Mouse (Mus musculus): Measurements from ENCODE around the gene Vmn2r3.
"Not testable (repeated sequence)": the region's sequence is repeated elsewhere in the genome, so short reads cannot be mapped to it uniquely, and the experiment has no call there.

Vmn2r3 gene

DNA sequence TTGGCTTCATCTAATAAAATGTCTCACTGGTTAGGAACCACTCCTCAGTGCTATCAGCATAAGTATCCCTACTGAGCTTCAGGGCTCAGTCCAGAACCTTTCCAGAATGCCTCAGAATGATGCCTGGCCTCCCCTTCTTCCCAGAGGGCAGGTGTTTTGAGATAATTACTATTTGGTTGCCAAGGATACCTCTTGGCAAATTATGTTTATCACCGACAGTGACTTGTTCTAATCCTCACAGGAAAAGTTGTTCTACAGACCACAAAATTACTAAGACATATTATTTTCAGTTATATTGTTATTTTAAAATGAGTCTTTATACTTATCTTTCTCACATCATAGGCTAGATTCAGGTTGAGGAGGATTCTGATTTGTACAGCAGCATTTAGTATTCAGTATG lies at the start of gene Vmn2r3:
Gene Vmn2r3 (minus strand): TSS at position 101 of the 400 bp plus-strand sequence.
- no peak for DNase-seq (ENCODE audit: low spot score in 2 of 2)

DNA sequence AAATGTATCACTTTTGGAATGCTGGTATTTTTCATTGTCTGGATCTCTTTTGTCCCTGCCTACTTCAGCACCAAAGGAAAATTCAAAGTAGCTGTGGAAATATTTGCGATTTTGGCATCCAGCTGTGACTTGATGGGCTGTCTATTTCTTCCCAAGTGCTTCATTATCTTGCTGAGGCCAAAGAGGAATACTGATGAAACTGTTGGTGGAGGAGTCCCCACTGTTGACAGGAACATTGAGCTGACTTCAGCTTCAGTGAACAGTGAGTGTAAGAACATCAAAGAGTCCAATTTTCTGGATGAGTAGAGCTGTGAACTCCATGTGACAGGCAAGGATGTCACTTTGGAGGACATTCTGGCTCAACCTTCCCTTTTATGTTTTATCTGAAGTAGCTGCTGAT lies 43.0 kb upstream of the Vmn2r3 start:
- no peak for DNase-seq (ENCODE audit: low spot score in 2 of 2)

DNA sequence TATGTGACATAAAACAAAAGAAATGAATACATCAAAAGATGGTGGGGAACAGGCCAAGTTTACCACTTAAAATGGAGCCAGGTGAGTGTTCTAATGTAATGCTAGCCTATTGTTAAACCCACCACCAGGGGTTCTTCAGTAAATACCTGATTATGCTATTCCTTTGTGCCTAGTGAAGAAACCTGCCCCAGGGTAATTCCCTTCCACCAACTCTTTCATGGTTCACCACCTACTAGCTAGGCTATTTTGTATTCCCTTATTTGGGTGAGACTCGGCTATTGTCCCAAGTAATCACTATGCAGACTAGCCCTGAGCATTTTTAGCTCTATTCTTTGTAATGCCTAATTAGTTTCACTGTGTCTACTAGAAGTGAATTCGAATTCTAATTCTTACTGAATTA lies 32.3 kb upstream of the Vmn2r3 start:
- DNase-seq (ENCODE audit: low spot score in 2 of 2) = no peak

DNA sequence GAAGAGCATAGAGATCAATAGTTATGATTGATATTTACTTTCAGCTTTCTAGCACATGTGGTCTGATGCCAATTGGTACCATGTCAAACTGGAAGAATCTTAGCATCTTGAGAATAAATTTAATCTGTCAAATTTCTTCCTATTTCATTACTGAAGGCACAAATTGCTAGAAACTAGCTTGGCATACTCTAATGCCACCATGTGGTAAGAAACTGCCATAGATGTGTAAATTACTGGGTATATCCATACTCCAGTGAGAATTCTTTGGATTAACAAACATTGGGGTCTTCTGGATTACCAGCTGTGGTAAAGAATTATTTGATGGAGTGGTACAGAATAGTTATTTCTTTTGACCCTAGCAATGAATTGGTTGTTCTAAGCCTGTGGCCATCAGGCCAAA lies 17.3 kb upstream of the Vmn2r3 start:
- no peak for DNase-seq (ENCODE audit: low spot score in 2 of 2)

DNA sequence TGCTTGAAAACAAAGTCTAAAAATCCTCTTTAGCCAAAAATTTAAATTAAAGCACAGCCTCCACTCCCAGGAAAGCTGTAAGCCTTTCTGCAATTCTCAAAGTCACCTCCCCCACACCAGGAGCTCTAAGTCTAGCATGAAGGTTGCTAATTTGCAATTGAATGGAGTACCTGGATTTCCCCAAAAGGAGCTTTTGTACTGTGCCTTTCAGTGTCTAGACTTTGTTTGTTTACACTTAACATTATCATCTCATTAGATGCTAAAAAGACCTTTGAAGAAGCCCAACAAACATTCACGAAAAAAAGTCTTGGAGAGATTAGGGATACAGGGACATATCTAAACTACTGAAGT lies 23.8 kb downstream of the Vmn2r3 start:
- DNase-seq (ENCODE audit: low spot score in 2 of 2) = no peak

DNA sequence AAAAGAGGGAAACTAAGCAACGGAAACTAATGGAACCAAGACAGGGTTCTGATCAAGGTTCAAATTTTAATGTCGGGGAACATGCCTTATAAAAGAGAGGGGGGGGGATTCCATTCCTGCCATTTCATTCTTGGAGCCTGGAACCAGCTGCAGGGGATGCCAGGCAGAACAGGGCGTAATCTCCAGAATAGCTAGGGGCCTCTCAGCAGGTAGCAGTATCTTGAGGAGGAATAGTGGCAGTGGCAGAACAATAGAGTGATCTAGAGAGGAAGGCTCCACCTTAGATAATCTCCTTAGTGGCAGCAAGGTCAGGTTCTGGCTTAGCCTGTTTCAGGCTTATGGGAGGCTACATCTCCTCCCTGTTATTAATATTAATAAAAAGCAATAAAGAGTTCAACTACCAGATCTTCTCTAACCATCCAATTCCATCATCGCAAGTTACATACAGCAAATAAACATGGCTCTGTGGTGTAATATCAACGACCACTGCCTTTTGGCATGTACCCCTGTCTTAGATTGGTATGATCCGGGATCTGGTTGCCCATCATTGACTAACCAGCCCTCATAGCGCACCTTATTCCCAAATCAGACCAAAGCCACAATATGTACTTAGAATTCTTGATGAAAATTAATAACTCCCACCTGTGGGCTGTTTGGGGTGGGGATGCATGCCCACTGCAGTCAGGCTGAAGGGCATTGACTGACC lies 24.3 kb downstream of the Vmn2r3 start:
- DNase-seq (ENCODE audit: low spot score in 2 of 2) = not testable (repeated sequence)

DNA sequence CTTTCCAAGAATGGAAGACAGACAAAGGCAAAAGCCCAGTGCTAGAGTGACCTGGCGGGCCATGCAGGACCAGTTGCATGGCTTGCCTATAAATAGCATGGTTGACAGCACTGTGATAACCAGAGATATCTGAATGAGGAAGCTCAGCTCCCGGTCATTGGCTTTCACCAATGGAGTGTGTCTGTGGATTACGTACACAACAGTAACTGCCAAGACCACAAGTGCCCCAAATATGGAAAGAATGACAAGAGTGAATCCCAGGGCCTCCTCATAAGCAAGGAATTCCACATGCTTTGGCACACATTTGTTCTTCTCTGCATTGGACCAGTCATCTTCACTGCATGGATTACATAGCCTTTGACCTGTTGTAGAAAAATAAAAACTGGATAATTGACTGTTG lies 29.9 kb downstream of the Vmn2r3 start:
- no peak for DNase-seq (ENCODE audit: low spot score in 2 of 2)

DNA sequence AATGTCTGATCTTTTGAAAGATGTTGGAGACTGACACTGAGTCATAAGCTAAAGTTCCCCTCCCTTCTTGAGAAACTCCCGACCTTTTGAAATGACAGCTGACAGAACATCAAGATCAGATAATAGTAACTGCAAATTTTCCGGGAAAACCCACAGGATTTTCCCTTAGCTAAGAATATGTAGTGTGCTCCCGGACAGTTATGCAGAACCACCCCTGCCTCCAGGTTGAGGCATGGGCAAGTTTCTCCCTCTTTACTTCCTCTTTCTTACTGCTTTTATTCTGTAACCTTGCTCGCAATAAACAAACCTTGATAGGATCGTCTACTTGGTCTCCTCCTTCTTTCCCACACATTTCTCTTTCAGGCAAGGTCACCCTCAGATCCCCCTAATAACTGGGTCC lies 37.9 kb downstream of the Vmn2r3 start:
- no peak for DNase-seq (ENCODE audit: low spot score in 2 of 2)

DNA sequence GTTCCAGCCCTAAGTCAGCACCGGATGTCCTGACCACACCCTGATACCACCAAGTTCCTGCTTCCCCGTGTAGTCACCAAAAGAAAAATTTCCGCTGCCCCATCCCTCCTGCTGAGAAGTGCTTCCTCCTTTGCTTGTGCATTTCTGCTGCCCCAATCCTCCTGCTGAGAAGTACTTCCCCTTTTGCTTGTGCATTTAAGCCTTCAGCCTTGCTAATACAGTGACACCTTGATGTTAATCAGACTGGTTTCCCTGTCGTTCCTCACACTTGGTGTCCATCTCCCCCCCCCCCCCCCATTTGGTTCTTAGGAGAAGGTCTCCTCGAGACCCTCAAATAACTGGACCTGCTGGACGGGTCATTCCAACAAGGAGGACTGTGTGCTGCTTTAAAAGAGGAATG lies 39.0 kb downstream of the Vmn2r3 start:
- DNase-seq (ENCODE audit: low spot score in 2 of 2) = not testable (repeated sequence)

DNA sequence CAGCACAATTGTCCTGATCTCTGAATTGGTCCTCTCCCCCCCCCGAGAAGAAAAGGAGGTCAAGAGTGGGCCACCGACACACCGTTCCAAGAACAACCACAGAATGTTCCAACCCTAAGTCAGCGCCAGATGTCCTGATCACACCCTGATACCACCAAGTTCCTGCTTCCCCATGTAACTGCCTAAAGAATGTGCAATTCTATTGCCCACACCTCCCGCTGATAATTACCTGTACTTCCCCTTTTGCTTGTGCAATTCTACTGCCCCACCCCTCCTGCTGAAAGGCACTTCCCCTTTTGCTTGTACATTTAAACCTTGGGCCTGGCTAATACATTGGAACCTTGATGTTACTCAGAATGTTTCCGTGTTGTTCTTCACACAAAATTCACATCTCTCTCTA lies 54.0 kb downstream of the Vmn2r3 start:
- not testable (repeated sequence) for DNase-seq (ENCODE audit: low spot score in 2 of 2)

DNA sequence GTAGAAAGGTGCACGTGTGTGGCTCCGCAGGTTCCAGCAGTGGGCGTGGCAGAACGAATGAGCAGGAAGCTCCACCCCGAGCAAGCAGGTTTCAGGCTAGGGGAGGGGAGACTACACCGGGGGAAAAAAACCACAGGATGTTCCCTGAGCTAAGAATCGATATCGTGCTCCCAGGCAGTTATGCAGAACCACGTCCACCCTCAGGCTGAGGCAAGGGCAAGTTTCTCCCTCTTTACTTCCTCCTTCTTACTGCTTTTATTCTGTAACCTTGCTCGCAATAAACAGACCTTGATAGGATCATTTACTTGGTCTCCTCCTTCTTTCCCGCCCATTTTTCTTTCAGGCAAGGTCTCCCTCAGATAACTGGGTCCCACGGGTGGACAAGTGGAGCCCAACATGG lies 55.9 kb downstream of the Vmn2r3 start:
- not testable (repeated sequence) for DNase-seq (ENCODE audit: low spot score in 2 of 2)

DNA sequence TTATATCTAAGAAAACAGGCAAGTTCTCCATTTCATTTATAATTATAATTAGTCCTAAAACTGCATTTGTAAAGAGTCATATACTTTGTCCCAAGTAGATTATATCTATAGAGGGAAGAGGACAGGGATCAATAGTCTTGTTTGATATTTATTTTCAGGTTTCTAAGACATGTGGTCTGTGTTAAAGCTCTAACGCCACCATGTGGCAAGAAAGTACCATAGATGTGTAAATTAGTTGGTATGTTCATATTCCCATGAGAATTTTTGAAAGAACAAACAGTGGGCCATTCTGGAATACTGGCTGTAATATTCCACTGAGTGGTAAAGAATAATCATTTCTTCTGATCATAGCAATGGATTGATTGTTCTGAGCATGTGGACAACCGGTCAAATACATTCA lies 62.3 kb downstream of the Vmn2r3 start:
- no peak for DNase-seq (ENCODE audit: low spot score in 2 of 2)

Measured in natural killer cell, adult 2 months (primary cell).